Mouse (Mus musculus): ENCODE data around the gene Tmem98. TPM values are rescaled to one million over a fixed set of nuclear protein-coding genes. Genes with fewer than 3 reads are reported as not detected.

Gene Tmem98
- polyA plus RNA-seq, 1 experiment from 2014 or later: 132 TPM

DNA sequence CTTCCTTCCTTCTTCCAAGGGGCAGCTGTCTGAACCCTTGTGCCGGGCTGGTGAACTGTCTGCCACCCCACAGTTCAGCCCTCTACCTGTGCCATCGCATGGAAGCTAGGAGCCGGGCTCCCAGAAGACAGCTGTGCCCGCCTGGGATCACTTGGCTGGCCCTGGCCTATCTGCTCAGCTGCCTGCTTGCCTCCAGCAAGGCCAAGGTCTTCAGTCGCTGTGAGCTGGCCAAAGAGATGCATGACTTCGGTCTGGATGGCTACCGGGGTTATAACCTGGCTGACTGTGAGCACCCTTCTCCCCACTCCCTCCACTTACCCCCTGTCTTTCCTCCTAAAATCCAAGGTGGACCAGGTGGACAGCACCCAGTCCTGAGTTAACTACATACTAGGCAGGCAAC, 53.0 kb downstream of the Tmem98 start:
- 0 out of 2 replicates have a peak, but pooled peaks cover 3% of the 10 kb centered on the region for H3K27me3 ChIP-seq
- no peaks in the 10 kb centered on the region for H3K9me3 ChIP-seq
- H3K4me2 ChIP-seq: no peak overlapping the region
- no peaks in the 10 kb centered on the region for H3K36me3 ChIP-seq
- no peaks in the 10 kb centered on the region for H3K4me1 ChIP-seq
- H3K4me3 ChIP-seq: no peak overlapping the region
- no peak overlapping the region for H3K9ac ChIP-seq
- no peak overlapping the region for H3K27ac ChIP-seq
- WGBS: 85% methylated on average over 7 of the region's 7 CpGs
- no peak for ATAC-seq (ENCODE audit: borderline replicate concordance, extremely low read depth, low FRiP score, low TSS enrichment)

DNA sequence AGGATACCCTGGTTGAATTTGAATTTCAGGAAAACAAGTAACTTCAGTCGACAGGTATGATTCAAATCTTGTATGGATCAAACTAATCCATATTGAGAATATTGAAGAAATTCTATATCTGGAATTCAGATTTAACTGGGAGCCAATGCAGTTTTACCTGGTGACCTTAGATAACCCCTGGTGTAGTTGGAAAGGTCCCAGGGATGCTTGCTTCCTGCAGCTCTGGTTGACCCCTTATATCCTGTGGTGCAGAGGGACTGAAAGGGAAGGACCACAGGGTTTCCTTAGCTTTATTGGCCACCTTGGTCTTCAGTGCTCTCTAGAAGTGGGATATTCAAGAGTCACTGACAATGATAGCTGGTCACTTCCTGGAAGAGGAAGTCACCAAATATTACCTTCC, 58.1 kb downstream of the Tmem98 start:
- no peak overlapping the region for H3K4me2 ChIP-seq
- no peak for ATAC-seq (ENCODE audit: borderline replicate concordance, extremely low read depth, low FRiP score, low TSS enrichment)
- H3K27ac ChIP-seq: no peak overlapping the region
- H3K9me3 ChIP-seq: no peaks in the 10 kb centered on the region
- 89% methylated on average over 1 of the region's 1 CpGs for WGBS
- no peak overlapping the region for H3K9ac ChIP-seq
- no peaks in the 10 kb centered on the region for H3K36me3 ChIP-seq
- no peaks in the 10 kb centered on the region for H3K4me1 ChIP-seq
- no peak overlapping the region for H3K4me3 ChIP-seq
- no peaks in the 10 kb centered on the region for H3K27me3 ChIP-seq

Other genes starting within 250 kb of the Tmem98 start
- 16.0 and 18.8 TPM in 2 replicates for gene Myo1d, start 30.1 kb upstream of the Tmem98 start, polyA plus RNA-seq (2015; fragmentation: Nextera tagmentation; extraction: Ambion mirVana)
- gene Spaca3, start 48.2 kb downstream of the Tmem98 start, polyA plus RNA-seq (2015; fragmentation: Nextera tagmentation; extraction: Ambion mirVana): not detected in 2 replicates

All from lung, embryonic 15.5 days (tissue).